Mouse (Mus musculus): ENCODE measurements around the gene Ate1.

DNA sequence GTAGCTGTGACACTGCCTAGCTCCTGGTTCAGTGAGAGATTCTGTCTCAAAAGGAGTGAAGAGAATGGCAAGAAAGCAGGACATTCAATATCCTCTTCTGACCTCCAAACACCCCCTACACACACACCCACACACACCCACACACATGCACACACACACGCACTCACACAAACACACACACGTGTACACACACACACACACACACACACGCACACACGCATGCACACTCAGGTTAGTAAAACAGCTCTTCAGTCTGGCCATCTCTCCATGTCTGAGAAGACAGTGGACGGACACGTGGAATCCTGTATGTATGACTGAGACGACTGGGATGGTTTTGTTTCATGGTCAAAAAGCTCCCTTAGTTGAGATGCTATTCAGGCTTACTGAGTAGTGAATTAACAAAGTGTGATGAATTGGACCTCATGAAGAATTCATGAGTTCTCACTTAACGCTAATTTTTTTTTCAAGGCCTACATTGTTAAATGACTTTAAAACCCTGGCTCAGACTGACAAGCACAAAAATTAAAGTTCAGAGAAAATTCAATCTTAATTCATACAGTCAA, 134.4 kb downstream of the Ate1 start:
- TF ChIP-seq CTCF (IDR thresholded peaks at IDR 0.05; ENCODE audit: insufficient read depth, low read depth, low read length) (no peak), POLR2A (IDR thresholded peaks at IDR 0.05; ENCODE audit: insufficient read depth, low read depth, low read length) (no peak)
